Mouse (Mus musculus): ENCODE results near the gene Trcg1.
A peak's percentile ranks its signal among the peaks of the same experiment; 100 is the strongest.
"Not testable (repeated sequence)": the region's sequence is repeated elsewhere in the genome, so short reads cannot be mapped to it uniquely, and the experiment has no call there.

Gene Trcg1

GRCm38 (mm10) chr9:57236256-57236655, at the start of gene Trcg1:
Gene Trcg1 (plus strand): TSS chr9:57236556.
- DNase-seq (ENCODE audit: low read depth): no peak

GRCm38 (mm10) chr9:57196708-57197107, 39.6 kb upstream of the Trcg1 start:
- DNase-seq (ENCODE audit: low read depth): no peak

- DNase-seq (ENCODE audit: low read depth): no peak
Measured at GRCm38 (mm10) chr9:57197414-57197813, 38.9 kb upstream of the Trcg1 start.

GRCm38 (mm10) chr9:57202981-57203380, 33.4 kb upstream of the Trcg1 start:
- DNase-seq (ENCODE audit: low read depth): no peak

- not testable (repeated sequence) for DNase-seq (ENCODE audit: low read depth)
Measured at GRCm38 (mm10) chr9:57203571-57203970, 32.8 kb upstream of the Trcg1 start.

- DNase-seq (ENCODE audit: low read depth): no peak
Measured at GRCm38 (mm10) chr9:57206896-57207295, 29.5 kb upstream of the Trcg1 start.

- DNase-seq (ENCODE audit: low read depth): peak; percentile 79
Measured at GRCm38 (mm10) chr9:57209316-57209715, 27.0 kb upstream of the Trcg1 start.

GRCm38 (mm10) chr9:57212448-57213222, 23.7 kb upstream of the Trcg1 start:
- no peak for DNase-seq (ENCODE audit: low read depth)

GRCm38 (mm10) chr9:57214500-57214899, 21.9 kb upstream of the Trcg1 start:
- DNase-seq (ENCODE audit: low read depth): no peak

- DNase-seq (ENCODE audit: low read depth): no peak
Measured at GRCm38 (mm10) chr9:57217220-57217619, 19.1 kb upstream of the Trcg1 start.

- DNase-seq (ENCODE audit: low read depth): no peak
Measured at GRCm38 (mm10) chr9:57218776-57219175, 17.6 kb upstream of the Trcg1 start.

- no peak for DNase-seq (ENCODE audit: low read depth)
Measured at GRCm38 (mm10) chr9:57219511-57219910, 16.8 kb upstream of the Trcg1 start.

GRCm38 (mm10) chr9:57220356-57220755, 16.0 kb upstream of the Trcg1 start:
- peak; percentile 62 for DNase-seq (ENCODE audit: low read depth)

- no peak for DNase-seq (ENCODE audit: low read depth)
Measured at GRCm38 (mm10) chr9:57223341-57223740, 13.0 kb upstream of the Trcg1 start.

GRCm38 (mm10) chr9:57225780-57226627, 10.4 kb upstream of the Trcg1 start:
- no peak for DNase-seq (ENCODE audit: low read depth)

- DNase-seq (ENCODE audit: low read depth): not testable (repeated sequence)
Measured at GRCm38 (mm10) chr9:57226628-57227122, 9.7 kb upstream of the Trcg1 start.

- DNase-seq (ENCODE audit: low read depth): no peak
Measured at GRCm38 (mm10) chr9:57227203-57227602, 9.2 kb upstream of the Trcg1 start.

GRCm38 (mm10) chr9:57228186-57228585, 8.2 kb upstream of the Trcg1 start:
- no peak for DNase-seq (ENCODE audit: low read depth)

- DNase-seq (ENCODE audit: low read depth): no peak
Measured at GRCm38 (mm10) chr9:57229726-57230125, 6.6 kb upstream of the Trcg1 start.

GRCm38 (mm10) chr9:57230146-57230783, 6.1 kb upstream of the Trcg1 start:
- DNase-seq (ENCODE audit: low read depth): no peak

GRCm38 (mm10) chr9:57231536-57232255, 4.7 kb upstream of the Trcg1 start:
- no peak for DNase-seq (ENCODE audit: low read depth)

All from naive thymus-derived CD4-positive, alpha-beta T cell, adult 2 months (primary cell).